Mouse (Mus musculus) fat pad, adult 2 months (tissue): ENCODE data around the gene Ndc80.
"Not testable (repeated sequence)": the region's sequence is repeated elsewhere in the genome, so short reads cannot be mapped to it uniquely, and the experiment has no call there.

ENCODE experiments used
- DNase-seq: peaks from one replicate; pipeline ENCODE4 v3.0.0-alpha.2; 2011; ENCODE audit warnings: low read depth, low spot score; ENCODE audit errors: extremely low read depth

The Ndc80 gene

GRCm38 (mm10) chr17:71526711-71527564 lies at the start of gene Ndc80:
Ndc80 (minus strand) TSS chr17:71526857.
- peak; percentile 23 for DNase-seq

GRCm38 (mm10) chr17:71561631-71562030 lies 35.0 kb upstream of the Ndc80 start:
- no peak for DNase-seq

GRCm38 (mm10) chr17:71552901-71553300 lies 26.2 kb upstream of the Ndc80 start:
- DNase-seq = no peak

- DNase-seq = no peak
Observed at GRCm38 (mm10) chr17:71551757-71552451, 25.2 kb upstream of the Ndc80 start, which contains the start of gene Spdya. Spdya (plus strand) TSS chr17:71552061.

GRCm38 (mm10) chr17:71551350-71551749 lies 24.7 kb upstream of the Ndc80 start:
- DNase-seq = no peak

- no peak for DNase-seq
Observed at GRCm38 (mm10) chr17:71548586-71548985, 21.9 kb upstream of the Ndc80 start.

GRCm38 (mm10) chr17:71537164-71537563 lies 10.5 kb upstream of the Ndc80 start:
- no peak for DNase-seq

- DNase-seq = not testable (repeated sequence)
Observed at GRCm38 (mm10) chr17:71535595-71535994, 8.9 kb upstream of the Ndc80 start.

GRCm38 (mm10) chr17:71528042-71528441 lies 1.4 kb upstream of the Ndc80 start:
- no peak for DNase-seq

GRCm38 (mm10) chr17:71526302-71526708 lies 352 bp downstream of the Ndc80 start:
- DNase-seq = no peak

GRCm38 (mm10) chr17:71510297-71510696 lies 16.4 kb downstream of the Ndc80 start:
- DNase-seq = no peak

GRCm38 (mm10) chr17:71506832-71507231 lies 19.8 kb downstream of the Ndc80 start:
- no peak for DNase-seq

- DNase-seq = no peak
Observed at GRCm38 (mm10) chr17:71495784-71496183, 30.9 kb downstream of the Ndc80 start.

GRCm38 (mm10) chr17:71491332-71491686 lies 35.3 kb downstream of the Ndc80 start:
- no peak for DNase-seq

GRCm38 (mm10) chr17:71490666-71491331 lies 35.9 kb downstream of the Ndc80 start:
- DNase-seq = peak; percentile 91

GRCm38 (mm10) chr17:71489703-71490461 lies 36.8 kb downstream of the Ndc80 start:
- DNase-seq = no peak

- DNase-seq = no peak
Observed at GRCm38 (mm10) chr17:71486231-71486851, 40.3 kb downstream of the Ndc80 start.

GRCm38 (mm10) chr17:71485791-71486230 lies 40.8 kb downstream of the Ndc80 start:
- DNase-seq = no peak

- no peak for DNase-seq
Observed at GRCm38 (mm10) chr17:71484711-71485110, 41.9 kb downstream of the Ndc80 start.

GRCm38 (mm10) chr17:71483418-71484060 lies 43.1 kb downstream of the Ndc80 start:
- no peak for DNase-seq
